Mouse (Mus musculus) thymus, postnatal 4 days (tissue): ENCODE data around the gene Fmn2.

ENCODE experiments used
- DNase-seq: peaks from one replicate; pipeline ENCODE4 v3.0.0; 2021

Fmn2 gene

DNA sequence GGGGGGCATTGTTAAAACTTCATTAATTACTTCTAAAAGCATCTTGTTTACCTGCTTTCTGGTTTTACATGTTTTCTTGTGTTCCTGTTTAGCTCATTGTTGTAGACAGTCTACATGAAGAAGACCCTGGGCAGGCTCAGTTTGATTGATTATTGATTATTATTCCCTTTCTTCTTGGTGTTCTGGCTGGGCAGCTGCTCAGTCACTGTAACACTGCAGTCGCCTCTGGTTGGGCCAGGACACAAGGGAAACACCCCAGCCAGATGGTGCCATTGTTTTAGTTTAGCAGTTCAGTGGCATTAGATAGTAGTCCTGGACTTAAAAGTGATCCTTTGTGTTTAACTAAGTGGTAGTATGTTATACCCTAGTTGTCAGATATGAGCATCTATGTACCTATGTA, 167.5 kb downstream of the Fmn2 start:
- no peak for DNase-seq

DNA sequence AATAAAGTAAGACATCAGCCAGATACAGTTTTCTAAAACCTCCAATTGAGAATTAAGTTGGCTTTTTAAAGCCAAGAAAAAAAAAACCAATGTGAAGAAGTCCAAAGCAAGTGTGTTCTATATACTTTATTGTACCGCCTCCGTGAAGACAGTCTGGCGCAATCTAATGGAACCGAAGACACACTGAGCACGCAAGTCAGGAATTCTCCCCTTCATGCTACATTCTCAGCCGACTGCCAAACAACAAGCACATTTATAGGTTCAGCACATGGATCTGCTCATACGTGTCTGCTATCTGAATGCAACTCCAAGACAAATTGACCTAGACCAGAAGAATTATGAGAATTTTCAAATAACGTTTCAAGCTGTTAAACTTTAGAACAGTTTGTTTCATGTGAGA, 169.2 kb downstream of the Fmn2 start:
- no peak for DNase-seq

DNA sequence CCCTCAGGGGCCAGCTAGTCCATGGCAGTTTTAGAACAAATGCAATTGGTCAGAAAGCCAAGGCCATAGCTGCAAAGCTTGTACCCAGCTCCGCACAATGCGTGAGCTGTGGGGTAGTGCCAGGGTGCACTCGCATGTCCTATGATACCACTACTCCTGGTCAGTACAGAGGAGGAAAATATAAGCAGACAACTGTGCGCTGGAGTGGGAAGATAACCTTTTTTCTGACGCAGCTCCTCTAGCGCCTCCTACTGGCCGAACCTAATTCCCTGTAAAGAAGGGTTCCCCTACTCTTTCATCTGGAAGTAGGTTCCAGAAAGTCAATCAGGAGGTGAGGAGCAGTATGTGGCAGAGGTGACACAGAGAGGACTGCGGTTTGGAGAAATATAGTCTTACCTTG, 173.0 kb downstream of the Fmn2 start:
- peak; percentile 54 for DNase-seq

DNA sequence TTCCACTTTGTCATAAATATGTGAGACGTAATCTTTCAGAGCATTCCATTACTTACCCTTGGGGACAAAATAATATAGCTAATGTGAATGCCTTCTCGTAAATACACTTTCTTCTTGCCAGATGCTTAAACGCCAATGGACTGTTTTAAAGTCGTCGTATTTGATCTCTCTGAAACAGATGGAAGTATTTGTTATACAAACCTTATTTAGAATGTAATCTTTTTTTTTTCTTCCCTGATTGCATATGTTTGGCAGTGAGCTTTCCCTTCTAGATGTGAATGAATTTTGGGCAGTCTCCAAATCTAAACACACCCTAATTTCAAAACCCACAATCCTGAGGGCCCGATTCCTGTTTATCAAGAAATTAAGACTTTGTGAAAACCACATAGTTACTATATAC, 173.7 kb downstream of the Fmn2 start:
- DNase-seq, result no peak

DNA sequence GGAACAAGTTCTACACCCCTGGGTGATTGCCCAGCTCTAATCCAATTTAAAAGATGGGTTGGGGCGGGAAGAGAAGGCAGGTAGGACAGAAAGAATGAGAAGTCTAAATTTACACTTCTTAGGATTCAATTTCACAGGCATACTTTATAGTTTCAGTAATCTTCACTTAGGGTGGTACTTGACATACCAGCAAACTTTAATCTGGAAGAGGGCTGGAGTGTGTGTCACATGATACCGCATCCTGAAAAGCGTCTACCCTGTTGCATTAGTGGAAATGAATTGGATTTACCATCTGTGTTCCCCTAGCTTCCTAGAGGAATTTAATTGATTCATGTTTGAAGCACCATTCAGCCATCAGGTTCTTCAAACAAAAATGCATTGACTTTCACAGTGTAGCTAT, 174.6 kb downstream of the Fmn2 start:
- no peak for DNase-seq

DNA sequence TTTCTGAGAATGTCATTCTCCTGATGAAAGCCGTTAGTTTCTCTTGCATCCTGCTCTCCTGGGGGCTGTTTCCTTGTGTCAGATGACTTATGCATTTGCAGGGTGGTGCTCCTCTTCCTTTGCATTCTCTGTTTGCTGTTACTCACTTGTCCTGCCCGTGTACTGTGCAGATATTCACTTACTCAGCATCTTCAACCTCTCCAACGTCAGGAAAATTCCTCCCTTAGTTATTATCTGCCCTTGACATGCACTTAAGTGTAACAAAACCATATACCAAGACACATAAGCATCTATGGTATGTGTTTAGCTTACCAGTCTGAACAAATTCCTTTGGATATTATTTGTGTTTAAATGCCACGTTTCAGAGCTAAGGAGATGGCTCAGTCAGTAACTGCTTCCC, 175.6 kb downstream of the Fmn2 start:
- no peak for DNase-seq

DNA sequence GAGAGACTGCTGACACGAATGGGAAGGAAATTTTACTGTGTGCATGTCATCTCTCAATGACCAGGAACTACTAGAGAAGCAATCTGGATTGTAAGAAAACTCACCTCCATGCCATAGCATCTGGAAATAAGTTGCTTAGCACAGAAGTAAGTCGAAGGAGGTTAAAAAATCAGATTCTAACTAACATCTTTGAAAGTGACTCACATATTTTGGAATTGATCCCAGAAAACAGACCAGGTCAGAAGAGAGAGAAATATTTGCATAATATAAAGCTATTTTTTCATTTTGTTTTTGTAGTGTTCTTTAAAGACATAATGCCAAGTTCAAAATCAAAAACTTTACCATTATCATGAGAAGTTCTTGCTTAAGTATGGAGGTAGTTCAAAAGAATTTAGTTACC, 187.7 kb downstream of the Fmn2 start:
- DNase-seq, result no peak

DNA sequence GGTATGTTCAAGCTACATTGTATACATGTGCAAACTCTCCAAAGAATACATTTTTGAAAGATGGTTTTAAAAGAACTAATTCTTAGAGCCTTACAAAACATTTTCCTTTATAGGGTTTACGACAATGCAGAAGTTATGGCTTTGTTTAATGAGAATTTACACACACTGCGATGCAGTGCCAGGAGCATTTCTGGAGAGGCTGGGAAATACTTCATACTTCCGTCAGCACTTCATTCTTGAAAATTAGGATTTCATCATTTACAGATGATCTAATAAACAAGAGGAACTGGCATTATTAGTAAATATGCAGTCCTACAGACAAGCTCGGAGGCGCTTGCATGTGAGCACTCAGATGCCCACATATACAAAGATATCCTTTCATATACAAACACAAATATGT, 199.2 kb downstream of the Fmn2 start:
- no peak for DNase-seq

DNA sequence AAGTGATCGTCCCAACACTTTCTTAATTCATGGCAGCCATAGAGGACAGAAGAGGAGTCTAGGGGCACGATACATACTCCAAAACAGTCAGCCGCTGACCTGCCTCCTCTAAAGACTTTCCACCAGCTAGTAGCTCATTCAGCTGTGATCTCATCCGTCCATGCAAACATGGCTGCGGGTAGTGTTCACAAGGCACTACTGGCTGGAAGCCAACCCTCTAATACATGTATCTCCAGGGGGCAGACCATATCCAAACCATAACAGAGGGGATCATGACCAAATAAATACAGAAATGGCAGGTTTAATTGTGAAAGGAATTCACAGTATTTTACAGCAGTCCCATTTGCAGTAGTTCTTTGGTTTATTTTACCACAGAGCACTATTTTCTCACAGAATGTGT, 200.2 kb downstream of the Fmn2 start:
- no peak for DNase-seq

DNA sequence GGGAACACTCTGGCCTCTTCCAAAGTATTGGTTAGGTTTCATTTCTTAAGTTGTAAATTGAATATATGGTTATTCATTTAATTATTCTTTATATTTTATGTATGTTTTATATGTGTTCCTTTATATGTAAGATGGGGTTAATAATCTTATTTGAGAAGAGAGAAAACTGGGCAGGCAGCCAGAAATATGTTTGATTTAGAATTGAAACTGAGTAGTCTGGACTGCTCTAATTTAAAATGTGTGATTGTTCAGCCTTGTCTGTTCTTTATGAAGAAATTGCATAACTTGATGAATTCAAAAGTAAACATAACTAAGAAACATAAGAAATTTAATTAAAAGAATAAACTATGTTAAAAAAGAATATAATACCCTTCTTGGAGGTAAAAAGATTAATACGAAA, 202.3 kb downstream of the Fmn2 start:
- no peak for DNase-seq

DNA sequence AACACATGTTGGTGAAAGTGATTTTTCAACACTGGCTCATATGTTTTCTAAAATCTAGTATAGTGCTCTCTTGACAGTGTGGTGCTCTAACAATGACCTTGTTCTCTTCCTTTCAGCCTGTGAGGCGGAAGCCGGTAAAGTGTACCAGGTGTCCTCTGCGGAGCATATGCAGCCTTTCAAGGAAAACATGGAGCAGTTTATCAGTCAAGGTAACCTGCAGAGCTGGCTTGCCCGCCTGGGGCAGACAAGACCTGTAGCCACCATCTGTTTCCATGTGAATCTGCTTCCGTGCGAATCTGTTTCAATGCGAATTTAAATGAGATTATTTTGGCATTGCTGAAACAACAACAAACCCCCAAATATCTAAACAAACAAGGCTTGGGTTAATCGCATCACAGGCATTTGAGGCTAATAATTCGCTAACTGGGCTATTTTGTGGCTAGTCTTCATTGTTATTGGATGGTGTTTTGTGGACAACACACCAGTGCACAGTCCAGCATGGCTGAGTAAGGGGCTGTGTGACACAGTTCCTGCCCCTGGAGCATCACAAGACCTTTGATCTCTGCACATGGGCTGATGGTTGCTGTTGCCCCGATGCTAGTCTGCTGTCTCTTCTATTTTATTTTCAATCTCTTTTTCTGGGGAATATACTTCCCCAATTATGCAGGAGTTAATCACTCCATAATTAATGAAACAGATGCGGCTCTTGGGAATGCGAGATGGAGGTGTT, 218.3 kb downstream of the Fmn2 start:
- no peak for DNase-seq

DNA sequence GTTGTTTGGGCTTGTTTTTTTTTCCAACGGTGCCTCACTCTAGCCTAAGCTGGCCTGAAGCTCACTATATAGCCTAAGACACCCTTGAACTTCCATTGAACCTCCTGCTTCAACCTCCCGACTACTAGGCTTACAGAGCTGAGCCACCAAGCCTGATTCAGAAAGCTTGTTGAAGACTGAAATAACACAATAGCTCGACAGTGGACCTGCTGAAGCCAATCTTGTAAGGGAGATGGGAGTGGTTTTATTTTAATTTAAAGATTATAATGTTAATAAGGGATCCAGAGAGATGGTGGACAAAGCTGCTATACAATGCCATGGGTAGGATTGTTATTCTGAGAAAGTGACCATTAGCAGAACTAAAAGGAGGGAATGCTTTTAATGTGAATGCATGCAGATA, 227.1 kb downstream of the Fmn2 start:
- no peak for DNase-seq

DNA sequence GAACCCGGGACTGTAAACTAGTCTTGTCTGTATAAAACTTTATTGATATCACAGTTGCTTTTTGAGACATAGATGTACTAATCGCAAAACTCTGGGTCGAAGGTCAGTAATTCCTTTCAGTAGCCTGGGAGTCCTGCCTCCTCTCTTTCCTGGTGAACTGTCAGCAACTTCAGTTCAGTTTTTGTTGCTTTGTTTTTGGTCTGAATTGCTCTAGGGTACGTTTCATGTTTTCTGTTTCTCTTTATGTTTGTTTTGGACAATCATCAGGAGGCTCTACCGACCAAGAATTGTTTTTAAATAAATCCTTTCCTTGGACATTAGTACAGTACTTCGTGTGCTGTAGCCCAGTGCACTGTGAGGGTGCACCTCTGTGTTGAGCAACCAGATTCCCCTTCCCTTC, 231.1 kb downstream of the Fmn2 start:
- no peak for DNase-seq

DNA sequence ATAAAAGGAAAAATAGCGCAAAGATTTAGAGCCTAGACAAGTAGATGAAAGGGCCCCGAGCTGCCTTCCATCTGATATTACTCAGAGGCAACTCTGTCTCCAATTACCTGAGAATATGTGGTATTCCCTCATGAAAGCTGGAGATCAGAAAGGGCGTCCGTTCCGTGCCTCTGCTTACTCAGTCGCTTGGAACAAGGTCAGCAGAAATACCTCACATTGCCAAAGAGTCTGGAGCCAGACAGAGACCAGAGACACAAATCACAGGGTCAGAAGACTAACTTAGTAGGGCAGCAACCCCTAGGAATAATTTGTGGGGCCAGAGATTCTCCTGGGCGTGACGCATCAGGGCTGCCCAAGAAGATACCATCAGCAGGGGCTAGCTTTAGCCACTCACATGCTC, 237.3 kb downstream of the Fmn2 start:
- DNase-seq, result no peak

DNA sequence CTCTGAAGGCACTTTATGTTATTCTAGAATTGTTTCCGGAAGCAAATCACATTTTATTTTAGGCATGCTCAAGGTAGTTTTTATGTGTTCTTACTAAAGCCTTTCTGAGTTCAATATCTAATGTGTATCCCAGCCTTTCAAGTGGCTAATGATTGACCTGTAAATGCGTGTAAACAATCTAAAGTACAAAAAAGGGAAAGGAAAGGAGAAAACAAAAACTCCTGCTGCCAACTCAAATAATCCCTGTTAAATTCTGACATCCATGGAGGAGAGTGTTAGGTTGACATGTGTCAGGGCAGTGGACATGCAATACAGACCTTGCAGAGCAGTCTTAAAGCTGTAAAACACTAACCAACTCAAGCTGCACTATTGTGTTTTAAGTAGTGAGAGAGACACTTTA, 241.0 kb downstream of the Fmn2 start:
- no peak for DNase-seq

DNA sequence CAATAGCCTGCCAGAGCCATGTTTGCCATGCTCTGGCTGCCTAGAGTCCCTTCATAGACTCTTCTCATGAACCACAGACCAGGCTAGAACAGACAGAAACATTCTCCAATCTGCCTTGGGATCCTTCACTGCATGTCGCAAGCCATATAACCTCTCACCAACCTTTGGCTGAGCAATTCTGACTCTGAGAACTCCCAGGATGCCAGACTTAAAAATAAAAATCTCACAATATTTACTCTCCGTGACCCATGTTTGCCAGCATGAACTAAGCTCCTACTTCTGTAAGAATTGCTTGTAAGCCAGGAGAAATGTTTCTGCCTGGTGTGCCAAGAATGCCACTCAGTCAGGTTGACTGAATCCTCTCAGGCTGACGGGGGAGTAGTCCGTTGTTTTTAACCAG, 246.9 kb downstream of the Fmn2 start:
- no peak for DNase-seq

DNA sequence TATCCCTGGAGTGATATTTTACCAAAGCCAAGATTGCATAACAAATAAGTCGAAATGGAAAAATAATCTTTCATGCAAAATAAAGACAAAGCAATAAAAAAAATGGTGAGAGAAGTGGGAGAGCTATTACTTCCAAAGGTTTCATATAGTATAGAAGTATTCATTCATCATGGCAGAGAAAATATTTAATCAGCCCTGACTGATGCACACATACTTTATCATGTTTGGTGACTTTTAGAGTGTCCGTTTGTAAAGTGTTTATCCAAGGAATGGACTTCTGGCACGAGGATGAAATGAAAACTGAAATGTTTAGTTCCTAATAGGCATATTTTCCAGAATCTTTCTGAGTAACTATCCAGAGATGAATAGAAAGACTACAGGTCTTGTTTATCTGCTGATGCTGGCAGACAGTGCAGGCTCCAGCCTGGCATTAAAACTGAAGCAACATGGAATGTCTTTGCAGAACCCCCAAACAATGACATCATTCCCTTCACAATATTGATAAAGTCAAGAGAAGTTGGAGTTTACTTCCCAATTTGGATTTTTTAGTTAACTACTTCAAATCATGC, 249.4 kb downstream of the Fmn2 start:
- DNase-seq, result no peak

DNA sequence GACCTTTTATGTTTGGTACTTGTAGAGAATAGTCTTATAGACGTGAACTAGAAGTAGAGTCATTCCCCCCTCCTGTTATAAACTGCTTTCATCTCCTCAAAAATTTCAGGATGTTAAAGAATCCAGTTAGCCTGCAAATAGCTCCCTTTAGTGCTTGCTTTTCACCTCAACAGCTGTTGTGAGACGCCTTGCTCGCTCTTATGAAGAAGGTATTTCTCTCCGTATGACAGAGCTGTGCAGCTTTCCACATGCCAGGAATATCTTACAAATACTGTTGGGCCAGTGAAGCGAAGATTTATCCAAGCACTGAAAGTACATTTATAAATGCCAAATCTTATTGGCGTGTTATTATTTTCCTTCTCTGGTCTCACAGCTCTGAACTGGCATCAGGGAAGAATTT, 257.7 kb downstream of the Fmn2 start:
- no peak for DNase-seq

DNA sequence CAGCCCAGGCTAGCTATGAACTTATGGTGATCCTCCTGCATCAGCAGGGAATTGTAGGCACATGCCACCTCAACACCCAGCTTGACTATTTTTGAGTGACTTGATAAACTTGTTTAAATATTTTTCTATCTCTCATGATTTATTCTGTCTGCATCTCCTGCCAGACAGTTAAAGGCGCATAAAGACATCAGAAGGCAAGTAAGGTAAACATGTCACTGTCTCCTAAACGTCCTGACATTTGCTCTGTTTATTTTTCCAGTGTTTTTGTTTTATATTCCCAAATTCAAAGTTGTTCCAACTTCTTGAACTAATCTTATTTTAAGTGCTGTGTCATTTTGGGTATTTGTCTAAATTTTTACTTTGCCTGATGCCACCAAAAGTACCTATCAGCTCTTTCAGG, 264.1 kb downstream of the Fmn2 start:
- DNase-seq, result no peak

DNA sequence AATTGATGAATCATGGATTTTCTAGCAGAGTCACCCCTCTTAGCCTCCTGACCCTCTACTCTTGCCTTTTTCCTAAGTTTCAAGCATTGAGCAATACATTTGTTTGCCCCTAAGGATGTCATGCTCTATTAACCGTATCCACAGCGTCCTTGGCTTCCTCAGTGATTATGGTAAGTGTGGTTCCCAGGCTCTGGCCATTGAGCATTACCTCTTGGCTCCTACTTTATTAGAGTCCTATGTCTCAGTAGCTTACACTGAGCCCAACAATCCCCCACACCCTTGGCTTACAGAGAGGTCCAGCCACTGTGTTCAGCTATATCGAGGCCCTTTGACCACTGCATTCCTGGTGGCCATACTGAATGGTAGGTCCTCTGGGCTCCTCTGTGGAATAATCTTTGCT, 265.2 kb downstream of the Fmn2 start:
- no peak for DNase-seq

DNA sequence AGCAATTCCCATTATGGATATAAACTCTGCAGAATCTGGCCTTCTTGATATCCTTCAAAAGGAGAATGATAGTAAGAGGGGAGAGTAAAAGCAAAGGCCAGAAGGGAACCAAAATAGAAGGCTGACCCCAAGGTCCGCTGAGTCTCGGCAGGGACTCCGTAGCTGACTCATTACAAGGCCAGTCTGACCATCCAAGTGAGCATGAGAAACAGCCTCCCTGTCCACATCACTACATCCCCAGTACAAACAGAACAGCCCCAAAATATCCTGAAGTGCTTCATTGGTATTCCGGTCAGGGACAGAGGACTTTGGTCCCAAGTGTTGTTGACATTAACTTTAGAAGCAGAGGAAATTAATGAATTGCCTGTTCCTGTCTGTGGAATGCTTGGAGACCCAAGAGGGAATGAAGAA, 270.3 kb downstream of the Fmn2 start:
- DNase-seq, result no peak

DNA sequence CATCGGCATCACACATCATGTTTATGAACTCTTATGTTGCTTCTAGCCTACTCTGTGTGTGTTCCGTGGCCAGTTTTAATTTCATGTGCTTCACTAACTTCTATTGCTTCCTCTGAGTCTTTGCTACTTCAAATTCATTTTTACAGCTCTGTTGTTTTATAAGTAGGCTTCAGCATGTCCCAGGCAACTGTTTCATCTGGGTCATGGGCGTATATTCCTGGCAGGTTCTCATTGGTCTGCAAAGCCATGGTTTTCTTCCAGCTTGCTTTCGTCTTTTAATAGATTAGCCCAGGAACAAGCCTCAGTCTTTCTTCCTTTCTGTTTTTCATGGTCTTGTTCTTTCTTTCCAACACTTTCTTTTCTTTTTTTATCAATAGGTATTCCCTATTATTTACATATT, 279.4 kb downstream of the Fmn2 start:
- DNase-seq, result no peak

DNA sequence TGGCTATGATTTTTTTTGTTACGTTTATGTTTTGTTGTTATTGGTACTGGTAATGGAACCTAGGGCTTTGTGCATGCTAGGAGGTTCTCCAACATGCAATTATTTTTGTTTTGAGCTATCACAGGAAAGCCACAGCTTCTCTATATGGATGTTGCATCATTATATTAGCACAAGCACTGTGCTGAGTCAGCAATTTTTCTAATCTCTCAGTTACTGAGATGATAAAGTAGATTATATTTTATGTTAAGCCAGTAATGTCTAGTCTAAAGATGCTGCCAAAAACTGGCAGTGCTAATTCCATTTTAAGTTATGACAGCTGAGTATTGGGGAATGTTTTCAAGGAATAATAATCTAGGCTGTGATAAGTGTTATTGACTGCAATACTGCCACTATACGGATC, 287.0 kb downstream of the Fmn2 start:
- no peak for DNase-seq

DNA sequence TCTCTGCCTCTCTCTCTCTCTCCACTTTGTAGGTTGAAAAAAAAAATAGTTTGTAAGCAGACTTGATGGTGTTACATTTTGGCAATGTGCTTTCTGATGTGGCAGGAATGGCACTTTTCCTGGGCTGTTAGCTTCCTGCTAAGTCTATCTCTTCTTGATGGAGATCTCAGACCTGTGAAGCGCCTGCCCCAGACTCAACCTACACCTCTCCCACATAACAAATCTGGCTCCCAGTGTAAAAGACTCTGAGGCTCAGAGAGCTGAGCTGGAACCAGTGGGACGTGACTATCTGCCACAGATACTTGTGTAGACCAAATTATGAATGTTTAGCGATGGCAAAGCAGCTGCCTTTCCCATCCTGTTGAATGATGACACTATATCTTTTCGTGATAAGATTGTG, 310.2 kb downstream of the Fmn2 start:
- DNase-seq, result no peak

DNA sequence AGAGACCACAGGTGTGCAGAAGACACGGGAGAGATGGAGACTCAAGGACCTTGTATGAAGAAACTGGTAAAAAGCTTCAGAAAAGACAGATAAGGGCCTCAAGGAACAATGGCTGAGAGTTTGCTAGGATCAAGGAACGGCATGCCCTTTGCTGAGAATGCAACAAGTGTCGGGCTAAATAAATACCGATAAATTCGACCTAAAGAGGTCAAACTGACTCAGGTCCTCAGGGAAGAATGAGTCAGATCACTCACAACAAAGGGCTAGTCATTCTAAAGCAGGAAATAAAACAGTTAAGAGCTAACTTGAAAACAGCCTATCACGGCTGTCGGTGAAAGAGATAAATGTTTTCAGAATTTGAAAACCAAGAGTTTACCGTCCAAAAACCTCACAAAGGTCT, 324.9 kb downstream of the Fmn2 start:
- no peak for DNase-seq
